ENCODE assay signal across 11 mouse cellular contexts in the genomic region with DNA sequence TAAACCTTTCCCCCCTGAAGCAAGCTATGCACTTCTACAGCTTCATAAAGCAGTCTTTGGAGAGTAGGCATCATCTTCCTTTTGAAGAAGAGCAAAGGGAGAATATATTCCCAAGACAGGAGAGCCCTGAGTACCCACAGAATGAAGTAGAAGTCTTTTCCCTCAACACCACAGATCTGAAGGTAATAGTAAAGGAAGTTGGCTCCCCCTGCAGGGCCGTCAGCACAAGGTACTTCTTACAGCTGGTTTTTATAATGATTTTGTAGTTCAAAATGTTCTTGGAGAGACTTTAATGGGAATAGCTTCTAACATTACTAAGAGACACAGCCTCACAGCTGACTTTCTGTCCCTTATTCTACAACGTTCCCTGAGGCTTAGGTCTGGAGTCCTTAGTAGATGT. TPM values are rescaled to one million over a fixed set of nuclear protein-coding genes. Genes with fewer than 3 reads are reported as not detected.
DNase-seq lines count a peak whose midpoint lies in the region; ATAC-seq and TF ChIP-seq lines count a peak whose summit lies in the region.
"Had no signal": no experiment of that assay in that cellular context is flagged by ENCODE, and none has a peak within 500 bp of the region (broad histone marks: within the 10 kb centered on the region; RNA-seq: fewer than 3 reads in every experiment).

No protein-coding gene starts in this region.

- 73% methylated on average over 2 of the region's 2 CpGs for WGBS in forebrain, postnatal 0 days
- WGBS in forebrain, embryonic 12.5 days = 76% methylated on average over 2 of the region's 2 CpGs
- 56% methylated on average over 2 of the region's 2 CpGs for WGBS in midbrain, postnatal 0 days
- WGBS in midbrain, embryonic 13.5 days = 71% methylated on average over 2 of the region's 2 CpGs

- TF ChIP-seq CTCF in forebrain, postnatal 0 days (IDR thresholded peaks at IDR 0.05; ENCODE audit: low read depth) = peak; percentile 31; the same call in 1 of the 2 replicates
- peak; percentile 48 for TF ChIP-seq CTCF in midbrain, postnatal 0 days (IDR thresholded peaks at IDR 0.05)

- H3K27me3 ChIP-seq in forebrain, postnatal 0 days (ENCODE audit: insufficient read depth, low read length) = no peaks in the 10 kb centered on the region
- H3K27me3 ChIP-seq in forebrain, embryonic 12.5 days = no peaks in the 10 kb centered on the region
- no peaks in the 10 kb centered on the region for H3K27me3 ChIP-seq in midbrain, postnatal 0 days (ENCODE audit: insufficient read depth, low read length)
- H3K27me3 ChIP-seq in midbrain, embryonic 13.5 days = no peaks in the 10 kb centered on the region
- H3K27me3 ChIP-seq: neural tube, embryonic 13.5 days had no signal

- no peak overlapping the region for H3K4me2 ChIP-seq in forebrain, postnatal 0 days (ENCODE audit: low read depth)
- no peak overlapping the region for H3K4me2 ChIP-seq in forebrain, embryonic 12.5 days
- no peak overlapping the region for H3K4me2 ChIP-seq in midbrain, postnatal 0 days (ENCODE audit: low read depth, low read length, poor library complexity, severe bottlenecking)
- H3K4me2 ChIP-seq in midbrain, embryonic 13.5 days (replicated peaks) = no peak overlapping the region
- H3K4me2 ChIP-seq: neural tube, embryonic 13.5 days had no signal

- no peak overlapping the region for H3K27ac ChIP-seq in forebrain, postnatal 0 days (ENCODE audit: low read depth, low read length)
- H3K27ac ChIP-seq in forebrain, embryonic 12.5 days = no peak overlapping the region
- H3K27ac ChIP-seq in midbrain, postnatal 0 days (ENCODE audit: low read depth, low read length) = no peak overlapping the region
- no peak overlapping the region for H3K27ac ChIP-seq in midbrain, embryonic 13.5 days
- H3K27ac ChIP-seq: neural tube, embryonic 13.5 days had no signal

- ATAC-seq in forebrain, postnatal 0 days = no peak
- no peak for ATAC-seq in forebrain, embryonic 12.5 days (ENCODE audit: low FRiP score)
- ATAC-seq in midbrain, postnatal 0 days (ENCODE audit: low FRiP score) = no peak
- ATAC-seq in midbrain, embryonic 13.5 days = no peak
- ATAC-seq in megakaryocyte, adult 5-6 weeks (ENCODE audit: poor library complexity, severe bottlenecking) = no peak

- no peak for DNase-seq in forebrain, postnatal 0 days
- peak; percentile 36 for DNase-seq in midbrain, postnatal 0 days (ENCODE audit: low spot score)
- peak; percentile 15 to 62 for DNase-seq in kidney, postnatal 36 days
- DNase-seq in thymus, postnatal 14 days = peak; percentile 70
- no peak for DNase-seq in natural killer cell, adult 2 months (ENCODE audit: low spot score in 2 of 2)

- H3K4me3 ChIP-seq in forebrain, postnatal 0 days (ENCODE audit: low read depth, low read length) = no peak overlapping the region
- H3K4me3 ChIP-seq in forebrain, embryonic 12.5 days (replicated peaks) = no peak overlapping the region
- no peak overlapping the region for H3K4me3 ChIP-seq in midbrain, postnatal 0 days (ENCODE audit: low read depth, low read length)
- no peak overlapping the region for H3K4me3 ChIP-seq in midbrain, embryonic 13.5 days (replicated peaks)
- H3K4me3 ChIP-seq: erythroblast, embryonic 14.5 days; neural tube, embryonic 13.5 days had no signal

- no peaks in the 10 kb centered on the region for H3K36me3 ChIP-seq in forebrain, postnatal 0 days (ENCODE audit: insufficient read depth)
- H3K36me3 ChIP-seq in forebrain, embryonic 12.5 days (replicated peaks) = no peaks in the 10 kb centered on the region
- H3K36me3 ChIP-seq in midbrain, postnatal 0 days (ENCODE audit: insufficient read depth, low read length) = no peaks in the 10 kb centered on the region
- H3K36me3 ChIP-seq in midbrain, embryonic 13.5 days = no peaks in the 10 kb centered on the region
- H3K36me3 ChIP-seq: G1E; neural tube, embryonic 13.5 days had no signal

- H3K9me3 ChIP-seq in forebrain, postnatal 0 days (ENCODE audit: low read length) = no peaks in the 10 kb centered on the region
- H3K9me3 ChIP-seq in forebrain, embryonic 12.5 days = no peaks in the 10 kb centered on the region
- no peaks in the 10 kb centered on the region for H3K9me3 ChIP-seq in midbrain, postnatal 0 days (ENCODE audit: low read length)
- no peaks in the 10 kb centered on the region for H3K9me3 ChIP-seq in midbrain, embryonic 13.5 days
- H3K9me3 ChIP-seq: neural tube, embryonic 13.5 days had no signal

- no peak overlapping the region for H3K9ac ChIP-seq in forebrain, postnatal 0 days
- H3K9ac ChIP-seq in forebrain, embryonic 12.5 days = no peak overlapping the region
- no peak overlapping the region for H3K9ac ChIP-seq in midbrain, postnatal 0 days (replicated peaks; ENCODE audit: low read length, poor library complexity, severe bottlenecking)
- H3K9ac ChIP-seq in midbrain, embryonic 13.5 days (replicated peaks) = no peak overlapping the region
- H3K9ac ChIP-seq: neural tube, embryonic 13.5 days had no signal

- H3K4me1 ChIP-seq in forebrain, postnatal 0 days (ENCODE audit: insufficient read depth) = no peaks in the 10 kb centered on the region
- H3K4me1 ChIP-seq in forebrain, embryonic 12.5 days = no peaks in the 10 kb centered on the region
- H3K4me1 ChIP-seq in midbrain, postnatal 0 days (ENCODE audit: insufficient read depth, low read length) = no peaks in the 10 kb centered on the region
- no peaks in the 10 kb centered on the region for H3K4me1 ChIP-seq in midbrain, embryonic 13.5 days (replicated peaks)

RNA-seq across cellular contexts. Expression of a gene that starts 19.8 kb away (rescaled TPM):
- 0.10 and 0.46 TPM in 2 replicates for total RNA-seq in forebrain, postnatal 0 days (2014; rRNA removed)
- polyA plus RNA-seq in forebrain, postnatal 0 days (2015; fragmentation: Nextera tagmentation; extraction: Ambion mirVana) = 0.06 TPM in 1 of 2 replicates, not detected in the other
- polyA plus RNA-seq in forebrain, embryonic 12.5 days (2016; fragmentation: Nextera tagmentation; extraction: Ambion mirVana) = not detected in 2 replicates
- total RNA-seq in midbrain, postnatal 0 days (2014; rRNA removed) = not detected in 2 replicates
- polyA plus RNA-seq in midbrain, postnatal 0 days (2015; fragmentation: Nextera tagmentation; extraction: Ambion mirVana) = 0.11 and 0.17 TPM in 2 replicates
- polyA plus RNA-seq in midbrain, embryonic 13.5 days (2015; fragmentation: Nextera tagmentation; extraction: Ambion mirVana) = not detected in 2 replicates
- 0.54 and 4.2 TPM in 2 replicates for total RNA-seq in megakaryocyte, adult 5-6 weeks (2015)
- total RNA-seq in megakaryocyte, adult 5-6 weeks (2017) = 1.2 and 1.9 TPM in 2 replicates
- total RNA-seq: G1E had no signal
- polyA plus RNA-seq: erythroblast, embryonic 14.5 days; G1E had no signal

RNA-seq across cellular contexts. Expression of a gene that starts 54.6 kb away (rescaled TPM):
- total RNA-seq in forebrain, postnatal 0 days (2014; rRNA removed) = 0.90 and 1.4 TPM in 2 replicates
- polyA plus RNA-seq in forebrain, postnatal 0 days (2015; fragmentation: Nextera tagmentation; extraction: Ambion mirVana) = 0.90 and 2.1 TPM in 2 replicates
- 3.9 and 4.6 TPM in 2 replicates for polyA plus RNA-seq in forebrain, embryonic 12.5 days (2016; fragmentation: Nextera tagmentation; extraction: Ambion mirVana)
- total RNA-seq in midbrain, postnatal 0 days (2014; rRNA removed) = 4.7 and 4.8 TPM in 2 replicates
- 0.52 and 2.8 TPM in 2 replicates for polyA plus RNA-seq in midbrain, postnatal 0 days (2015; fragmentation: Nextera tagmentation; extraction: Ambion mirVana)
- polyA plus RNA-seq in midbrain, embryonic 13.5 days (2015; fragmentation: Nextera tagmentation; extraction: Ambion mirVana) = 1.4 and 3.1 TPM in 2 replicates
- total RNA-seq in megakaryocyte, adult 5-6 weeks (2015) = 2.4 and 2.5 TPM in 2 replicates
- 3.2 and 3.6 TPM in 2 replicates for total RNA-seq in megakaryocyte, adult 5-6 weeks (2017)

Comparison
In these comparisons a context has a peak if more than half of its experiments do, and no peak if none do; other contexts are left out.
1. DNase-seq: peak in midbrain, postnatal 0 days (single experiment), kidney, postnatal 36 days (2 of 2) and thymus, postnatal 14 days (single experiment); none in forebrain, postnatal 0 days (single experiment) and natural killer cell, adult 2 months (0 of 2).